Mouse (Mus musculus) forebrain, embryonic 15.5 days (tissue): ENCODE results near the gene Rnf19b. TPM values are rescaled to one million over a fixed set of nuclear protein-coding genes. Genes with fewer than 3 reads are reported as not detected.

Experiments used
- ATAC-seq: fragments of 200-750 bp; cut with Nextera tagmentation; replicated peaks from 2 replicates; pipeline ENCODE4 v1.8.0; 2017; ENCODE audit warnings: mild to moderate bottlenecking, moderate TSS enrichment, moderate library complexity
- H3K27ac ChIP-seq: fragments of 300-500 bp; sonication (generic); replicated peaks from 2 replicates; pipeline ENCODE4 v1.5.1; 2015; ENCODE audit warnings: mild to moderate bottlenecking, inconsistent platforms
- H3K27me3 ChIP-seq: fragments of 300-500 bp; sonication (generic); 2 replicates; pipeline ENCODE4 v1.6.1; 2015; ENCODE audit warnings: inconsistent platforms
- H3K36me3 ChIP-seq: fragments of 300-500 bp; sonication (generic); 2 replicates; pipeline ENCODE4 v1.6.1; 2015; ENCODE audit warnings: mild to moderate bottlenecking, inconsistent platforms
- H3K4me1 ChIP-seq: fragments of 300-500 bp; sonication (generic); 2 replicates; pipeline ENCODE4 v1.6.1; 2015; ENCODE audit warnings: inconsistent platforms
- H3K4me2 ChIP-seq: fragments of 300-500 bp; sonication (generic); replicated peaks from 2 replicates; pipeline ENCODE4 v1.6.1; 2015; ENCODE audit warnings: mild to moderate bottlenecking, inconsistent platforms
- H3K4me3 ChIP-seq: fragments of 300-500 bp; sonication (generic); 2 replicates; pipeline ENCODE4 v1.5.1; 2015; ENCODE audit warnings: mild to moderate bottlenecking, inconsistent platforms
- H3K9ac ChIP-seq: fragments of 300-500 bp; sonication (generic); replicated peaks from 2 replicates; pipeline ENCODE4 v1.6.1; 2015; ENCODE audit warnings: mild to moderate bottlenecking, inconsistent platforms
- H3K9me3 ChIP-seq: fragments of 300-500 bp; sonication (generic); 2 replicates; pipeline ENCODE4 v1.6.1; 2016; ENCODE audit warnings: inconsistent platforms
- WGBS: fragments of 180-500 bp; shearing (Covaris S2); methylation state at CpG from one replicate; pipeline ENCODE4 v1.1.7; 2015; ENCODE audit warnings: mixed read lengths; 5-methylcytosine and 5-hydroxymethylcytosine counted together
- polyA plus RNA-seq: library from polyadenylated mRNA; unstranded; fragments of >200 nt; fragmentation: Nextera tagmentation; extraction: Ambion mirVana; gene quantifications from 2 replicates; pipeline ENCODE4 v1.2.1, GENCODE M21; 2015

The Rnf19b gene
- polyA plus RNA-seq, 1 experiment from 2014 or later, result 23.2 TPM

GRCm38 (mm10) chr4:129061486-129061885, 3.4 kb downstream of the Rnf19b start:
- Histone ChIP-seq H3K27me3 (no peaks in the 10 kb centered on the region), H3K4me2 (no peak overlapping the region), H3K9me3 (no peaks in the 10 kb centered on the region), H3K4me1 (peaks cover 22% of the 10 kb centered on the region), H3K36me3 (no peaks in the 10 kb centered on the region), H3K9ac (no peak overlapping the region), H3K27ac (no peak overlapping the region), H3K4me3 (no peak overlapping the region)
- no peak for ATAC-seq
- WGBS, result 96% methylated on average over 1 of the region's 1 CpGs

GRCm38 (mm10) chr4:129062281-129063075, 4.4 kb downstream of the Rnf19b start:
- H3K36me3 ChIP-seq, result no peaks in the 10 kb centered on the region
- no peak overlapping the region for H3K9ac ChIP-seq
- H3K27me3 ChIP-seq, result no peaks in the 10 kb centered on the region
- no peak overlapping the region for H3K4me3 ChIP-seq
- no peak overlapping the region for H3K27ac ChIP-seq
- H3K4me1 ChIP-seq, result peaks cover 19% of the 10 kb centered on the region
- H3K4me2 ChIP-seq, result no peak overlapping the region
- H3K9me3 ChIP-seq, result no peaks in the 10 kb centered on the region
- ATAC-seq, result no peak
- 84% methylated on average over 3 of the region's 3 CpGs for WGBS

DNA sequence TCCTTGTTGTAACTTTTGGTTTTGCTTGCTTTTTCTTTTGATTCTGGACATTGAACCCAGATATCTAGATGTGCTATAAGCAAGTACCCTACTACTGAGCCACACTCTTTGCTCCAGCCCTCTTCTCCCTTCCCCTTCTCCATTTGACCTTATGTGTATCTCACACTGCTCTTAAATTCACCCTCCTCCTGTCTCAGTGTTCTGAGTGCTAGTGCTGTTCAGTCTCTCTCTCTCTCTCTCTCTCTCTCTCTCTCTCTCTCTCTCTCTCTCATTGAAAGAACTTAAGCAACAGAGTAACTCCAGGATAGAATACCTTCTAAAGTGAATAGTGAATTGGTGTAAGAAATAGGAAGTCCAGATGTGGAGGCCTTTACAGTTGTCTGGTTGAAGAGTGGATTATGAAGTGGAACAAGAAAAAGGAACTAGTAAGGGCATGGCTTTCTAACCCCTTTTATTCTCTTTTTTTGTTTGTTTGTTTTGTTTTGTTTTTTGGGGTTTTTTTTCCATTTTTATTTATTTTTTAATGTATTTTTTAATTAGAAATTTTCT, 7.7 kb downstream of the Rnf19b start:
- Histone ChIP-seq H3K9ac (no peak overlapping the region), H3K4me3 (no peak overlapping the region), H3K4me2 (no peak overlapping the region), H3K27me3 (no peaks in the 10 kb centered on the region), H3K36me3 (no peaks in the 10 kb centered on the region), H3K27ac (no peak overlapping the region), H3K9me3 (no peaks in the 10 kb centered on the region), H3K4me1 (0 out of 2 replicates have a peak, but pooled peaks cover 2% of the 10 kb centered on the region)
- no peak for ATAC-seq

DNA sequence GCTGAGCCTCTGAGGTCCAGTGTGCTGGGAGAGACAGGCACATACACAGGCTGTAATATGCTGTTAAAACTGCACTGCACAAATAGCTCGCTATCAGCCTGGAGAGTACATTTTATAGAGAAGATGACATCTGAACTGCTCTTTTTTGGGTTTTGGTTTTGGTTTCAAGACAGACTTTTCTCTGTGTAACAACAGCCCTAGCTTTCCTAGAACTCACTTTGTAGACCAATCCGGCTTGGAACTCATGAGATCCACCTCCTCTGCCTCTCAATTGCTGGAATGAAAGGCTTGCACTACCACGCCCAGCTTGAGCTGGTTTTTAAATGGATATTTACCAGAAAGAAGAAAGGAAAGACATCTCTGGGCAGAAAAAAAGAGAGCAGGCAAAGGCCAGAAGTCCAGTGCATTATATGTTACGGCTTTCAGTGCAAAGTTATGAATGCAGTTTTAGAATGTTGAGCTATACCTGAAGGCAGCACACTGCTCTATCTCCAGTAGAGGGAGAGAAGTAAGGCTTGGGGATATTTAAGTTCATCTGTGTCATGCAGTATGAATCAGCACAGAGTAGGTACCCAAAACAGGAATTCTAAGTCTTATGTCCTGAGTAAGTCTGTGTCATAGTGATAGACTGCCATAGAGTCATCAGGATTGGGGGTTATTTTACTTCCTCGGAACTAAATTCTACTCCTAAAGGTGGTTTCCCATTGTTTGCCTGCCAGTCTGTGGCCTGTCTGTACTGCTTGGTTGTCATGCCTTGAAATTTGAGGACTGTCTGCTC, 9.8 kb downstream of the Rnf19b start:
- H3K9me3 ChIP-seq, result no peaks in the 10 kb centered on the region
- H3K27ac ChIP-seq, result no peak overlapping the region
- H3K4me1 ChIP-seq, result no peaks in the 10 kb centered on the region
- WGBS, result 86% methylated on average over 5 of the region's 5 CpGs
- no peak overlapping the region for H3K9ac ChIP-seq
- ATAC-seq, result no peak
- H3K36me3 ChIP-seq, result no peaks in the 10 kb centered on the region
- no peaks in the 10 kb centered on the region for H3K27me3 ChIP-seq
- no peak overlapping the region for H3K4me2 ChIP-seq
- H3K4me3 ChIP-seq, result no peak overlapping the region

DNA sequence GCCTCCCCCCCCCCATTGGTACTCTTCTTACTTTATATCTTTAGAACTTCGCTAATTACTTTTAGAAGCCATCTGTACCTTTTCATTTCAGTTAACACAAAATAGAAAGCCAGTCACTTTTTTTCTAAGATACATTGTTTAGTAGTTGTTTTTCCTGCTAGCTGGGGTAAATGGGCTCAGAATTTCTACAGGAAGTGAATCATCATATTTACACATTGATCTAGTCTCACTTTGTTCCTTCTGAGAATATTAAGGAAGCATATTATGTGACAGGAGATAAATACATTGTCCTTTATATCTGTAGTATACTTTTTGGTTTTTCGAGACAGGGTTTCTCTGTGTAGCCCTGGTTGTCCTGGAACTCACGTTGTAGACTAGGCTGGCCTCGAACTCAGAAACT, 10.8 kb downstream of the Rnf19b start:
- 96% methylated on average over 4 of the region's 4 CpGs for WGBS
- Histone ChIP-seq H3K4me1 (no peaks in the 10 kb centered on the region), H3K4me3 (no peak overlapping the region), H3K27ac (no peak overlapping the region), H3K9ac (no peak overlapping the region), H3K36me3 (peaks cover 6% of the 10 kb centered on the region; the same call in 1 of the 2 replicates), H3K9me3 (no peaks in the 10 kb centered on the region), H3K4me2 (no peak overlapping the region), H3K27me3 (no peaks in the 10 kb centered on the region)
- ATAC-seq, result no peak

DNA sequence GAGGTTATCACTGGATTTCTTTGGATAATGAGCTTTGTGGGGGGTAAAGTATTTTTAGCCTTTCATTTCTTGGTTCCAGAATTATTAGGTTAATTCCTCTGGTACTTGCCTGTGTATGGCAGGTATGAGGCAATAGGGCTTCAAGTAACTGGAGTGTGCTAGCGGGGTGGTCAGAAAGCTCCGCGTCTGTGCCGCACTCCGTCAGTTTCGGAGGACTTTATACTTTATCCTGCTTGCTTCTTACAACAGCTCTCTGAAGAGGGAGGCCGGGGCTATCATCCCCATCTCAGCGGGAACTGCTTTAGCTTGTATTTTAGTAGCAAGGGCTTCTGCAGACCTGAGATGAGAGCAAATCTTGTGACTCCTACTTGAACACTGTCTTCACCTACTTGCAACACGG, 21.1 kb downstream of the Rnf19b start:
- Histone ChIP-seq H3K9ac (no peak overlapping the region), H3K27ac (no peak overlapping the region), H3K4me2 (no peak overlapping the region), H3K9me3 (no peaks in the 10 kb centered on the region), H3K36me3 (peaks cover 77% of the 10 kb centered on the region), H3K27me3 (no peaks in the 10 kb centered on the region), H3K4me1 (no peaks in the 10 kb centered on the region), H3K4me3 (no peak overlapping the region)
- ATAC-seq, result no peak
- WGBS, result 92% methylated on average over 9 of the region's 9 CpGs

- 84% methylated on average over 7 of the region's 7 CpGs for WGBS
- Histone ChIP-seq H3K4me1 (no peaks in the 10 kb centered on the region), H3K27ac (no peak overlapping the region), H3K9me3 (no peaks in the 10 kb centered on the region), H3K4me3 (no peak overlapping the region), H3K4me2 (no peak overlapping the region), H3K27me3 (no peaks in the 10 kb centered on the region), H3K36me3 (peaks cover 72% of the 10 kb centered on the region), H3K9ac (no peak overlapping the region)
- no peak for ATAC-seq
Measured at GRCm38 (mm10) chr4:129081041-129081440, 23.0 kb downstream of the Rnf19b start.

- H3K27ac ChIP-seq, result no peak overlapping the region
- no peak overlapping the region for H3K9ac ChIP-seq
- WGBS, result 58% methylated on average over 6 of the region's 6 CpGs
Measured at GRCm38 (mm10) chr4:129081512-129081911, 23.4 kb downstream of the Rnf19b start.

GRCm38 (mm10) chr4:129081939-129082338, 23.9 kb downstream of the Rnf19b start:
- Histone ChIP-seq H3K27me3 (no peaks in the 10 kb centered on the region), H3K27ac (no peak overlapping the region), H3K9ac (no peak overlapping the region), H3K36me3 (peaks cover 64% of the 10 kb centered on the region), H3K4me3 (no peak overlapping the region), H3K9me3 (no peaks in the 10 kb centered on the region), H3K4me1 (no peaks in the 10 kb centered on the region), H3K4me2 (no peak overlapping the region)
- 83% methylated on average over 3 of the region's 3 CpGs for WGBS
- ATAC-seq, result no peak

More at GRCm38 (mm10) chr4:129081512-129081911, 23.4 kb downstream of the Rnf19b start:
- Histone ChIP-seq H3K27me3 (no peaks in the 10 kb centered on the region), H3K4me2 (no peak overlapping the region), H3K9me3 (no peaks in the 10 kb centered on the region), H3K4me1 (no peaks in the 10 kb centered on the region), H3K36me3 (peaks cover 69% of the 10 kb centered on the region), H3K4me3 (no peak overlapping the region)
- ATAC-seq, result no peak

DNA sequence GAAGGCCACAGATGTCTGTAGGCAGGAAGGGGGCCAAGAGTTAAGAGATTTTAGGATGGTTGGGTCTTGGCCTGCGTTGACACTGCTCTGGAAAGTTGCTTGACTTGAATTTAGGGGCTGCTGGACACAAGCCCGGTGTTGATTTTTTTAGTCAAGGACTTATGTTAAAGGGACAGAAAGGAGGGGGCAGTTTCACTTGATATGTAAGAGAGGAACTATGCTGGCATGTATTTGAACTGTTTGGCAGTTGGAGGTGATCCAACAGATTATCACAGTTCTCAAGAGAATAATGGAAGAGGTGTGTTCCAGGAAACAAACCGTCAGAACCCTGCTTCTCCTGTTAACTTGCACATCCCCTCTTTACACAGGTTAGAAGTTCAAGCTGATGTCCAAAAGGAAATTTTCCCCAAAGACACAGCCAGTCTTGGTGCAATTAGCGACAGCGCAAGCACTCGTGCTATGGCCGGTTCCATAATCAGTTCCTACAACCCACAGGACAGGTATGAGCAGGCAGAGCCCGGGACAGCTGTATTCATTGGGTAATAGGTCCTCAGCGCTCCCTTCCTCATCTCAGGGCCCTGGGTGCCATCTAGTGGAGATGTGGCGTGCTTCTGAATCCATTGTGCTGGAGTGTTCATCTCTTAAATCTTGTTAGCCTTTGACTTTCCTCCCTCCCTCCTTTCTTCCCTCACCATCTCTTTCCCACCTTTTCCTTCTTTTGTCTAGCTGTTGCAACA, 24.5 kb downstream of the Rnf19b start:
- Histone ChIP-seq H3K4me3 (no peak overlapping the region), H3K4me2 (no peak overlapping the region), H3K27ac (no peak overlapping the region), H3K9me3 (no peaks in the 10 kb centered on the region), H3K9ac (no peak overlapping the region), H3K27me3 (no peaks in the 10 kb centered on the region), H3K36me3 (peaks cover 61% of the 10 kb centered on the region), H3K4me1 (no peaks in the 10 kb centered on the region)
- peak; percentile 69; the same call in 1 of the 2 replicates for ATAC-seq
- WGBS, result 43% methylated on average over 10 of the region's 10 CpGs

DNA sequence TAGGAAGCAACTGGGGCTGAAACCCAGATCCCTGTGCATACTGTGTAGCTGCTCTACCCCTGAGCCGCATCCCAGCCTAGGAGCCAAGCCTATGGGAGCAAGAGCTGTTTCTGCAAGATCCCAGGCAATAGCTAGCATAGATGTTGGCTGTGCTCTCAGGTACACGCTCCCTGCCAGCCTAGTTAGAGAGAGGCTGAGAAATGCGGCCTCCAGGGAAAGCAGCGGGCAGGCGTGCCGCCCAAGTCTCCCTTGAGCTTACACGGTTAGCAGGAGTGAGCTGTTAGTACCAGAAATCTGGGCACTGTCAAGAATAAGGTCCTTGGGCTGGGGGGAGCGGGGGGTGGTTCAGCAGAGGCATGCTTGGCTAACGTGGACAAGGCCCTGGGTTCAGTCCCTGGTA, 26.8 kb downstream of the Rnf19b start:
- no peak overlapping the region for H3K9ac ChIP-seq
- peaks cover 39% of the 10 kb centered on the region for H3K36me3 ChIP-seq
- H3K4me3 ChIP-seq, result no peak overlapping the region
- H3K4me1 ChIP-seq, result no peaks in the 10 kb centered on the region
- H3K27me3 ChIP-seq, result no peaks in the 10 kb centered on the region
- no peak overlapping the region for H3K4me2 ChIP-seq
- no peaks in the 10 kb centered on the region for H3K9me3 ChIP-seq
- WGBS, result 91% methylated on average over 9 of the region's 9 CpGs
- H3K27ac ChIP-seq, result no peak overlapping the region
- no peak for ATAC-seq

GRCm38 (mm10) chr4:129086078-129086477, 28.0 kb downstream of the Rnf19b start:
- 28% methylated on average over 8 of the region's 8 CpGs for WGBS
- H3K27me3 ChIP-seq, result no peaks in the 10 kb centered on the region
- H3K4me1 ChIP-seq, result no peaks in the 10 kb centered on the region
- no peak overlapping the region for H3K4me2 ChIP-seq
- peaks cover 28% of the 10 kb centered on the region for H3K36me3 ChIP-seq
- no peak overlapping the region for H3K9ac ChIP-seq
- H3K27ac ChIP-seq, result no peak overlapping the region
- no peak overlapping the region for H3K4me3 ChIP-seq
- H3K9me3 ChIP-seq, result no peaks in the 10 kb centered on the region
- ATAC-seq, result peak; percentile 60; the same call in 1 of the 2 replicates
